Mouse (Mus musculus) bone marrow macrophage, adult 2 months (primary cell): ENCODE data around the gene Tpbgl.

Experiments used
- CTCF ChIP-seq: IDR thresholded peaks from 2 replicates; pipeline ENCODE4 v1.5.1; 2012; ENCODE audit warnings: low read depth, mild to moderate bottlenecking, low read length, moderate library complexity
- POLR2A ChIP-seq: IDR thresholded peaks from 2 replicates; pipeline ENCODE4 v1.6.1; 2012; ENCODE audit warnings: mild to moderate bottlenecking, low read depth, low read length, borderline replicate concordance

- TF ChIP-seq CTCF (no peak), POLR2A (no peak)
These were observed 47.3 kb downstream of the Tpbgl start for GRCm38 (mm10) chr7:99579491-99580190.
